Mouse (Mus musculus) heart, embryonic 16.5 days (tissue): Measurements from ENCODE around the gene Slc39a5. TPM values are rescaled to one million over a fixed set of nuclear protein-coding genes. Genes with fewer than 3 reads are reported as not detected.

ENCODE experiments used
- ATAC-seq: fragments of 200-750 bp; cut with Nextera tagmentation; replicated peaks from 2 replicates; pipeline ENCODE4 v1.8.0; 2017; ENCODE audit warnings: moderate number of reproducible peaks; ENCODE audit not compliant: insufficient read depth, low FRiP score; ENCODE audit errors: extremely low read depth
- H3K27ac ChIP-seq: fragments of 300-500 bp; sonication (generic); 2 replicates; pipeline ENCODE4 v1.5.1; 2014; ENCODE audit warnings: mild to moderate bottlenecking, low read length, control low read depth, moderate library complexity
- H3K27me3 ChIP-seq: fragments of 300-500 bp; sonication (generic); 2 replicates; pipeline ENCODE4 v1.6.1; 2014; ENCODE audit warnings: low read length, mixed read lengths; ENCODE audit not compliant: control insufficient read depth, insufficient read depth
- H3K36me3 ChIP-seq: fragments of 300-500 bp; sonication (generic); 2 replicates; pipeline ENCODE4 v1.6.1; 2014; ENCODE audit not compliant: control insufficient read depth, insufficient read depth
- H3K4me1 ChIP-seq: fragments of 300-500 bp; sonication (generic); 2 replicates; pipeline ENCODE4 v1.6.1; 2014; ENCODE audit warnings: low read length, mixed read lengths; ENCODE audit not compliant: control insufficient read depth, insufficient read depth
- H3K4me2 ChIP-seq: fragments of 300-500 bp; sonication (generic); 2 replicates; pipeline ENCODE4 v1.6.1; 2014; ENCODE audit warnings: low read depth, mild to moderate bottlenecking, control low read depth, low read length
- H3K4me3 ChIP-seq: fragments of 300-500 bp; sonication (generic); 2 replicates; pipeline ENCODE4 v1.5.1; 2014; ENCODE audit warnings: mild to moderate bottlenecking, control low read depth, low read length
- H3K9ac ChIP-seq: fragments of 300-500 bp; sonication (generic); 2 replicates; pipeline ENCODE4 v1.6.1; 2014; ENCODE audit warnings: low read length, control low read depth
- H3K9me3 ChIP-seq: fragments of 300-500 bp; sonication (generic); replicated peaks from 2 replicates; pipeline ENCODE4 v1.6.1; 2016; ENCODE audit warnings: low read length; ENCODE audit not compliant: control insufficient read depth
- WGBS: fragments of 180-500 bp; shearing (Covaris S2); extraction: QIAGEN DNeasy Blood & Tissue Kit; methylation state at CpG from one replicate; pipeline ENCODE4 v1.1.7; 2014; 5-methylcytosine and 5-hydroxymethylcytosine counted together
- polyA plus RNA-seq: library from polyadenylated mRNA; unstranded; fragments of >200 nt; fragmentation: Nextera tagmentation; extraction: Ambion mirVana; gene quantifications from 2 replicates; pipeline ENCODE4 v1.2.1, GENCODE M21; 2015

Slc39a5 gene
- 0.41 TPM in 1 of 2 replicates, not detected in the other for polyA plus RNA-seq

GRCm38 (mm10) chr10:128401056-128401455, at the start of gene Slc39a5:
TSS of gene Slc39a5 (minus strand) at chr10:128401229.
- Histone ChIP-seq H3K4me3 (no peak within 1 kb of the TSS), H3K9ac (no peak within 1 kb of the TSS), H3K27ac (no peak within 1 kb of the TSS), H3K36me3 (no peaks in the 10 kb centered on the region), H3K4me1 (peaks cover 2% of the 10 kb centered on the region; the same call in 1 of the 2 replicates), H3K27me3 (no peaks in the 10 kb centered on the region), H3K9me3 (no peaks in the 10 kb centered on the region), H3K4me2 (no peak within 1 kb of the TSS)
- WGBS, result 39% methylated on average over 2 of the region's 2 CpGs
- no peak for ATAC-seq

GRCm38 (mm10) chr10:128445407-128445806, 44.4 kb upstream of the Slc39a5 start:
- Histone ChIP-seq H3K9me3 (no peaks in the 10 kb centered on the region), H3K36me3 (0 out of 2 replicates have a peak, but pooled peaks cover 3% of the 10 kb centered on the region), H3K27me3 (no peaks in the 10 kb centered on the region), H3K27ac (no peak overlapping the region), H3K4me2 (no peak overlapping the region), H3K9ac (no peak overlapping the region), H3K4me3 (no peak overlapping the region), H3K4me1 (no peaks in the 10 kb centered on the region)
- no peak for ATAC-seq
- WGBS, result 62% methylated on average over 4 of the region's 4 CpGs

GRCm38 (mm10) chr10:128444354-128444753, 43.3 kb upstream of the Slc39a5 start:
- ATAC-seq, result no peak
- no peaks in the 10 kb centered on the region for H3K4me1 ChIP-seq
- no peak overlapping the region for H3K27ac ChIP-seq
- no peaks in the 10 kb centered on the region for H3K27me3 ChIP-seq
- H3K9ac ChIP-seq, result no peak overlapping the region
- H3K36me3 ChIP-seq, result peaks cover 7% of the 10 kb centered on the region; the same call in 1 of the 2 replicates
- no peak overlapping the region for H3K4me2 ChIP-seq
- H3K4me3 ChIP-seq, result no peak overlapping the region
- 67% methylated on average over 6 of the region's 6 CpGs for WGBS
- no peaks in the 10 kb centered on the region for H3K9me3 ChIP-seq

GRCm38 (mm10) chr10:128442718-128443117, 41.7 kb upstream of the Slc39a5 start:
- Histone ChIP-seq H3K27ac (no peak overlapping the region), H3K4me1 (no peaks in the 10 kb centered on the region), H3K27me3 (no peaks in the 10 kb centered on the region), H3K9ac (no peak overlapping the region), H3K4me2 (no peak overlapping the region), H3K36me3 (peaks cover 18% of the 10 kb centered on the region), H3K4me3 (no peak overlapping the region), H3K9me3 (no peaks in the 10 kb centered on the region)
- ATAC-seq, result no peak
- WGBS, result 91% methylated on average over 1 of the region's 1 CpGs

- ATAC-seq, result no peak
- Histone ChIP-seq H3K4me1 (no peaks in the 10 kb centered on the region), H3K27ac (no peak overlapping the region), H3K4me2 (no peak overlapping the region), H3K36me3 (peaks cover 26% of the 10 kb centered on the region), H3K9ac (no peak overlapping the region), H3K4me3 (no peak overlapping the region), H3K27me3 (no peaks in the 10 kb centered on the region), H3K9me3 (no peaks in the 10 kb centered on the region)
- WGBS, result 90% methylated on average over 10 of the region's 10 CpGs
These were observed 40.5 kb upstream of the Slc39a5 start for GRCm38 (mm10) chr10:128441324-128442119.

- 56% methylated on average over 10 of the region's 10 CpGs for WGBS
- Histone ChIP-seq H3K27ac (no peak overlapping the region), H3K4me3 (no peak overlapping the region), H3K4me1 (peaks cover 9% of the 10 kb centered on the region), H3K9ac (no peak overlapping the region), H3K9me3 (no peaks in the 10 kb centered on the region), H3K27me3 (no peaks in the 10 kb centered on the region), H3K36me3 (peaks cover 34% of the 10 kb centered on the region), H3K4me2 (no peak overlapping the region)
- no peak for ATAC-seq
These were observed 39.4 kb upstream of the Slc39a5 start for GRCm38 (mm10) chr10:128440407-128440806.

- no peak; the same call in 1 of the 2 replicates for ATAC-seq
- Histone ChIP-seq H3K27me3 (no peaks in the 10 kb centered on the region), H3K9me3 (no peaks in the 10 kb centered on the region), H3K9ac (no peak overlapping the region), H3K4me1 (peaks cover 16% of the 10 kb centered on the region), H3K4me2 (no peak overlapping the region), H3K4me3 (no peak overlapping the region), H3K27ac (no peak overlapping the region), H3K36me3 (peaks cover 34% of the 10 kb centered on the region)
- 68% methylated on average over 10 of the region's 10 CpGs for WGBS
These were observed 37.7 kb upstream of the Slc39a5 start for GRCm38 (mm10) chr10:128438675-128439279.

- Histone ChIP-seq H3K4me2 (no peak overlapping the region), H3K36me3 (peaks cover 34% of the 10 kb centered on the region), H3K27ac (no peak overlapping the region; the same call in 1 of the 2 replicates), H3K27me3 (no peaks in the 10 kb centered on the region), H3K4me3 (no peak overlapping the region), H3K9ac (no peak overlapping the region), H3K4me1 (peaks cover 16% of the 10 kb centered on the region), H3K9me3 (no peaks in the 10 kb centered on the region)
- 87% methylated on average over 8 of the region's 8 CpGs for WGBS
- ATAC-seq, result no peak
These were observed 35.3 kb upstream of the Slc39a5 start for GRCm38 (mm10) chr10:128436376-128436775.

GRCm38 (mm10) chr10:128435873-128436272, 34.8 kb upstream of the Slc39a5 start:
- Histone ChIP-seq H3K9me3 (no peaks in the 10 kb centered on the region), H3K36me3 (peaks cover 34% of the 10 kb centered on the region), H3K4me2 (no peak overlapping the region), H3K27me3 (no peaks in the 10 kb centered on the region), H3K4me1 (peaks cover 16% of the 10 kb centered on the region), H3K9ac (peak overlapping the region; percentile 45), H3K27ac (peak overlapping the region; percentile 82), H3K4me3 (no peak overlapping the region)
- WGBS, result 78% methylated on average over 5 of the region's 5 CpGs
- ATAC-seq, result no peak
